Mouse (Mus musculus) lung, postnatal 14 days (tissue): Measurements from ENCODE around the gene Hibadh.
"Not testable (repeated sequence)": the region's sequence is repeated elsewhere in the genome, so short reads cannot be mapped to it uniquely, and the experiment has no call there.

ENCODE experiments used
- DNase-seq: peaks from one replicate; pipeline ENCODE4 v3.0.0; 2021

Gene Hibadh

DNA sequence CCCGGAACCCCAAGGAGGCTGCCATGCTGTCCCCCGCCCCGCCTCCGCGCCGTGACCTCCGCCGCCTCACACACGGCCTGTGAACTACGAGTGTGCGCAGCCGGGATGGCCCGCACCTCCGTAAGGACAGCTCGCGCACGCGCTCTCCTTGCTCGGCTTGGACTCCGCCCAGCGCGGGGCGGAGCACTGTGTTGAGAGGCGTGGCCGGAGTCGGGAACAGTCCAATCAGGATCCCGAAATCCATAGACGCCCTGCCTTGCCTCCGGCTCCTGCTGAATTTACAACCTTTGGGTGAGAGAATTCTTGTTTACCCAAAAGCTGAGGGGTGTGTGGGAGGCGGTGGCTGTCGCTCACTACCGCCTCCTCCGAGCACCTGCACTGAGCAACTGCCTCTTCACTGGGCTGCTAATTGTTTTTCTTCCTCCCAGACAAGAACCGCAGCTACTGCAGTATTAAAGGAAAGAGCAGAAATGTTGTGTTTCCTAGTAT, at the start of gene Hibadh:
Gene Hibadh, minus strand, starts transcription at position 166 of the 489 bp plus-strand sequence.
- peak; percentile 98 for DNase-seq

DNA sequence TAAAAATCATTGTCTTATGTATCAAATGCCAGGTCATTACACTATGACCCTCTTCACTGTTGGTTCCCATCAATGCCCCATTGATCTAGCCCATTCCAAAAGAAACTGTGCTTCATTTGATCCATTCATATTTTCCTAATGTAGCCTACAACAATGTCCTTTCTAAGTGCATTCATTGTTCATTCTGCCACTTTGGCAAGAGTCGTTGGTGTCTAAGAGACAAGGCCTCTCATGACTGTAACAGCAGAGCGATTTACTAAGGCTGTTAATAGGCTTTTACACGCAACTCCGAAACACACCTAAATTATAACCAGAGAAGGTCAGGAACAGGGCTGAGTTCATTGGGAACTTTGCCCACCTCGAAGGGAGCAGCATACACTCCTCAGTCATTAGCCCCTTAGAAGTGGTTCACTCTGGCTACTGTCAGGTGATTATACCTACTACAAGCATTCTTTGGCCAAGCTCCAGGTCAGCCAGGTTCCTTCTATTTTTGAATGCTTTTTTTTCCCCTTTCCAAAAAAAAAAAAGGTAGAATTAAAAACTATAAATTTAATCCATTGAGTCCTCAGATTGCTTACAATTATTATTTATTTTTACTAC, 46.8 kb upstream of the Hibadh start:
- no peak for DNase-seq

DNA sequence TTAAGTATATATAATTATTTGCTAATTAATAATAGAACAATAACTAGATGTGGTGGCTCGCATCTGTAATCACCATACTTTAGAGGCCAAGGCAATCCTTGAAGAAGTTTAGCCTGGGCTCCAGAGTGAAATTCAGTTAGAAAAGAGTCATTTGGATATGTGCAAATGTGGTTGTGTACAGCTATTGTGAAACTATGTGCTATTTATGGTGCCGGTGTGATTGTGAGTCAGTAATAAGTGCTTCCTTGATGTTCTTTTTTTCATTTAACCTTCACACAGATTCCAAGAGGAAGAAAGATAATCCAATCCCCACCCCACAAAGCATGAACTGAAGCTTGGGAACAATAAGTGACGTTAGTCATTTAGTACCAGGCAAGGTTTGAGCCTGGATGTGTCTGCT, 42.4 kb upstream of the Hibadh start:
- no peak for DNase-seq

DNA sequence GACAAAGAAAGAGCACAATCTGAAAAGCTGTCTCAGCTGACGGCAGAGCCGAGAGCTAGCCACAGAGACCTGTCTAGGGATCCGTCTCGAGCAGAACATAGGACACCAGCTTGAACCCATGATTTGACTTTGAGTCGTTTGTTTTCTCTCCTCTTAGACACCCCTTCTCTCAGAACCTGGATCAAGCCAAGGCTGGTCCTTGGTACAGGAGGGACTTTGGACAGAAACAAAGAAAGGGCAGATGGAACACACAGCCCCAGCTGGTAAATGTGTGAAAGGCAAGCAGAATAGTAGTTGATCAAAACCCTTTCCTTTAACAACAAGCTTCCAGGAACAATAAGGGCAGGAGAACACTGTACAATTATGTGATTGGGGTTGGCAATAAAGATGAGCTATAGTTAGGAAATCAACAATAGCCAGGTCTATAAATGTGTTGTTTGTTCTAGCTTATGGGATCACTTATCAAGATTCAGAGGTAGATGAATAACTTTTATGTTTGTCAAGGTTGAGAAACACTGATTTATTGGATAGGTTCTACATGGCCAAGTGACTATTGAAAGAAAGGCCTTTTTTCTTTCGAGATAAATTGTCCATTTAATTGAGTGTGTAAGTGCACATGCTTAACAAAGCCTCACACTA, 41.8 kb upstream of the Hibadh start:
- no peak for DNase-seq

DNA sequence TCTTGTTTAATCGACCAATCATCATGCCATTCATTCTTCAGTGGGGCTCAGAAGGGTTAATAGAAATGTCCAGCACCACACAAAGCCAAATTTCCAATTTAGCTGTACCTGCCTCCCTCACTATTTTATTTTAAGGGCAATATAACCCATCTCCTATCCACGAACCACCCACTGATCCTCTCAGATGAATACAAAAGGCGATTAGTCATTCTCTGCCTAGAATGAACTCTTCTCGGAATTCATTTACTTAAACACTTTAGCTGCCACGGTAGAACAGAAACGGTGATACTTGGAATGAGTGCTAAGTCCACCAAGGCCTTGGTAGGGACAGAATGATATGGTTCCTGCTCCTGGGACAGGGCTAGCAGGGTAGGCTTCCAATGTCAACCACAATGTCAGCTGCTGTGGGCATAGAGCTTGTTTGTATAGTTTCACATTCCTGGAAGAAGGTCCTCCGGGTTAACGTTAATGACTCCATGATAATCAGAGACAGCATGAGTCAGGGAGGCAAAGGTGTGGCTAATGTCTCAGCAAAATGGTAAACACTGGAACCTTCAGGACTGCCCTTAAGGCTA, 40.4 kb upstream of the Hibadh start:
- no peak for DNase-seq

GRCm38 (mm10) chr6:52679565-52679964, 39.4 kb upstream of the Hibadh start:
- DNase-seq, result no peak

GRCm38 (mm10) chr6:52677534-52677933, 37.3 kb upstream of the Hibadh start:
- not testable (repeated sequence) for DNase-seq

DNA sequence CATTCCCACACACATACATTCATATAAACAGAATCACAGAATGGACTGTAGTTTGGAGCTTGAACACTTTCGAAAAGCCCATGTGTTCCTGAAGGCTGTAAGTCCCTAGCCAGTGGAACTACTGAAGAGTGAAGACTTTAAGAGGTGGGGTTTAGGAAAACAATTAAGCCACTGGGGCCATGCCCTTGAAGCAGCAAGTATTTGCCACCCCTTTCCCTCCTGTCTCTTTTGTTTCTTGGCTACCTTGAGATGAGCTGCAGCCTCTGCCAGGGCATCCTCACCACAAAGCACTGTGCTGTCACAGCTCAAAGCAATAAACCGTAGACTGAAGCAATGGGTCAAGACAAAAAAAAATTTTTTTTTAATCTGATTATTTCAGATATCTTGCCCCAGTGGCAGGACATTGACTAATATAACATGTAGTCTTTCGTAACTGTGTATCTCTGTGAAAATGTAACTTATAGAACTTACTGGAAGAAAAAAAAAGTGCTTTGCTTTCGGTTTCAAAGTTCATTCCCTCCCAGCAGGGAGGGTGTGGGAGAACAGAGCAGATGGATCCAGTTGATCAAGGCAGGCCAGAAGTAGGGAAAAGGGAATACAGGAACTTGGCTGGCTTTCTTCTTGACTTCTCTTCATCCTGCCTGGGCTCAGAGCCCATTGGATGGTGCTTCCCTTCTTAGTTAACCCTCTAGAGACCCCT, 35.2 kb upstream of the Hibadh start:
- DNase-seq, result no peak

- no peak for DNase-seq
Observed at GRCm38 (mm10) chr6:52674541-52674940, 34.4 kb upstream of the Hibadh start.

GRCm38 (mm10) chr6:52673706-52674105, 33.5 kb upstream of the Hibadh start:
- DNase-seq, result no peak

- no peak for DNase-seq
Observed at GRCm38 (mm10) chr6:52672539-52672938, 32.4 kb upstream of the Hibadh start.

GRCm38 (mm10) chr6:52671791-52672190, 31.6 kb upstream of the Hibadh start:
- no peak for DNase-seq

- not testable (repeated sequence) for DNase-seq
Observed at GRCm38 (mm10) chr6:52669878-52670277, 29.7 kb upstream of the Hibadh start.

DNA sequence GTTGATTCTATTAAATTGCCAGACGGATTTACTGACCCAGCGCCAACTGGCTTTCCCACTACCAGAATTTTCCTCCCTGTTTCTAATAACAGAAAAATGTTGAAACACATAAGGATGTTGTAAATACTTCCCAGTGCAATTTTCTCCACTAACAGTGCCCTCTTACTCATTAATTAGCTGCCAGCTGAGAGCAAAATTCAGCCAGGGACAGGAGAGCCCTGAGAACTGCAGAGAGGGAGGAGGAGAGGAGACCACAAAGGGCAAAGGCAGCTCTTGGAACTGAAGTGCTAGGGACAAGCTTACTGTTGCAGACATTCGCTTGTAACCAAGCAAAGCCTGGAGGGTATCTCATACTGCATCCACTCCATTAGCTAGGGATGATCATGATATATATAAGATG, 27.5 kb upstream of the Hibadh start:
- no peak for DNase-seq

GRCm38 (mm10) chr6:52663021-52663420, 22.8 kb upstream of the Hibadh start:
- peak; percentile 25 for DNase-seq

DNA sequence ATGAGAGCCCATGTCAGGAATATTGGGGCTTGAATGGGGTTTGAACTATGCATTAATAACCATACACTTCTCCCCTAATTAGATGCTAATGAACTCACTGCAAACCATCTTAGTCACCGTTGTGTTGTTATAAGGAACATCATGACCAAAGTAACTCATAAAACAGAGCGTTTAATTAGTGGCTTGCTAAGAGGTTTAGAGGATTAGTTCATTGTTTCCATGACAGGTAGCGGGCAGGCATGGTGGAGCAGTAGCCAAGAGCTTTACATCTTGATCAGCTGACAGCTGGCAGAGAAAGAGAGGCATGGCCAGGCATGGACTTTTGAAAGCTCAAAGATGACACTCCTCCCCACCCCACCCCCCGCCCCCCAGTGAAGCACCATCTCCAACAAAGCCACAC, 15.1 kb upstream of the Hibadh start:
- DNase-seq, result no peak

- DNase-seq, result no peak
Observed at GRCm38 (mm10) chr6:52648806-52649205, 8.6 kb upstream of the Hibadh start.

DNA sequence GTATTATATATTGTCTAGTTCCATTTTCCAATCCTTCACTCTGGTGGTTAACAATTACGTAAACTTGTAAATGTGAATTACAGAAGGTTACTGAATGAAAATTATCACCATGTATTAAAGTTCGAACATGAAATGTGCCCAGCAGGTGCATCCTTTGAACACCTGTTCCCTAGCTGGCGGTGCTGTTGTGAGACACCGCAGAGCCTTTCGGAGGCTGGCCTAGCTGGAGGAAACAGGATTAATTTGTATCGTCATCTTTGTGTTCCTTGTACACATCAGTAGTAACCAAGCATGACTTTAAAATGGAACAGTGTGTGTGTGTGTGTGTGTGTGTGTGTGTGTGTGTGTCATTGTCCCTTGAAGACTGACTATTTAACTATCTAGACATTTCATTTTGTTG, 7.8 kb upstream of the Hibadh start:
- no peak for DNase-seq

DNA sequence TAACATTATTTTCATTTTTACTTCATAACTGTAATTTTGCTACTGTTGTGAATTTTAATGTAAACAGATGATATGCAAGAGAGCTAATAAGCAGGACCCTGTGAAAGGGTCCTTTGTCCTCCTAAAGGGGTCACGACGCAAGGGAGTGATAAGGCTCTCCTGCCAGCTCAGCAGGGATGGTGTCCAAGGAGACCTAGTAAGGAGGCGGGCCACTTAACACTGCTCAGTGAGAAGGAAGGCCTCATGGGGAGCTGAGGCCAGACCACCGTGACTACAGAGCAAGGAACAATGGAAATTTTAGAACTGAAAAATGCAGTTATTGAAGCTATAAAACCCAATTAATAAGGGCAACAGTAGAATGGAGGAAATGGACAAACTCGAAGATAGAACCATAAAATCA, 5.7 kb upstream of the Hibadh start:
- DNase-seq, result no peak

GRCm38 (mm10) chr6:52642152-52642551, 2.0 kb upstream of the Hibadh start:
- no peak for DNase-seq

DNA sequence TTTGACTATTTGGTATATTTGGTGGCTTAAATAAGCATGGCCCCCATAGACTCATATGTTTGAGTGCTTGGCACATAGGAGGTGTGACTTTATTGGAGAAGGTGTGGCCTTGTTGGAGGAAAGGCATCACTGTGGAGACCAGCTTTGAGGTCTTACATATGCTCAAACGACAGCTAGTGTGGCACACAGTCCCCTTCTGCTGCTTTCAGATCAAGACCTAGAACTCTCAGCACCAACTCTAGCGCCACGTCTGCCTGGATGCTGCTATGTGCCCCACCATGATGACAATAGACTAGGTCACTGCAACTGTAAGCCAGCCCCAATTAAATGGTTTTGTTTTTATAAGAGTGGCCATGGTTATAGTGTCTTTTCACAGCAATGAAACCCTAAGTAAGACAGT, 887 bp upstream of the Hibadh start:
- DNase-seq, result no peak

GRCm38 (mm10) chr6:52639546-52640223, 504 bp downstream of the Hibadh start:
- peak; percentile 24 for DNase-seq
